Mouse (Mus musculus): ENCODE data around the gene Snx21. TPM values are rescaled to one million over a fixed set of nuclear protein-coding genes. Genes with fewer than 3 reads are reported as not detected.

The Snx21 gene
- polyA plus RNA-seq, 1 experiment, result 29.5 TPM

GRCm38 (mm10) chr2:164778015-164778287 is 7.7 kb upstream of the Snx21 start:
- TF ChIP-seq REST (IDR thresholded peaks at IDR 0.05; ENCODE audit: insufficient read depth, insufficient read length) (no peak), POLR2A (IDR thresholded peaks at IDR 0.05; ENCODE audit: insufficient read length, low read depth) (peak; percentile 29), POLR2AphosphoS2 (IDR thresholded peaks at IDR 0.05; ENCODE audit: insufficient read length, low read depth) (peak; percentile 67), USF1 (IDR thresholded peaks at IDR 0.05; ENCODE audit: low read depth) (no peak), MYOG (IDR thresholded peaks at IDR 0.05; ENCODE audit: control insufficient read depth in 1 of 3, insufficient read depth in 1 of 3, insufficient read length in 2 of 3, low read depth in 2 of 3) (no peak), CEBPB (IDR thresholded peaks at IDR 0.05; ENCODE audit: insufficient read depth, poor library complexity, severe bottlenecking) (no peak), SRF (IDR thresholded peaks at IDR 0.05; ENCODE audit: control insufficient read depth, insufficient read length, low read depth) (no peak), TCF3 (IDR thresholded peaks at IDR 0.05; ENCODE audit: insufficient read length, low read depth) (no peak)
- H3K4me2 ChIP-seq (ENCODE audit: low read depth), result peak overlapping the region; percentile 75
- no peaks in the 10 kb centered on the region for H3K27me3 ChIP-seq (ENCODE audit: control insufficient read depth, insufficient read depth, insufficient read length)
- peak overlapping the region; percentile 43 for H3K4me3 ChIP-seq
- H3ac ChIP-seq (ENCODE audit: control insufficient read depth, insufficient read length), result no peak overlapping the region
- peaks cover 8% of the 10 kb centered on the region for H3K79me2 ChIP-seq (ENCODE audit: control insufficient read depth, insufficient read depth)
- H3K36me3 ChIP-seq (ENCODE audit: control insufficient read depth, insufficient read depth), result peaks cover 3% of the 10 kb centered on the region

GRCm38 (mm10) chr2:164778809-164779208 is 6.8 kb upstream of the Snx21 start:
- Histone ChIP-seq H3K27me3 (ENCODE audit: control insufficient read depth, insufficient read depth, insufficient read length) (no peaks in the 10 kb centered on the region), H3K4me3 (peak overlapping the region; percentile 43), H3ac (ENCODE audit: control insufficient read depth, insufficient read length) (no peak overlapping the region), H3K79me2 (ENCODE audit: control insufficient read depth, insufficient read depth) (peaks cover 8% of the 10 kb centered on the region), H3K36me3 (ENCODE audit: control insufficient read depth, insufficient read depth) (no peaks in the 10 kb centered on the region), H3K4me2 (ENCODE audit: low read depth) (peak overlapping the region; percentile 75)
- peak; percentile 26 for TF ChIP-seq TCF12 (IDR thresholded peaks at IDR 0.05; ENCODE audit: insufficient read depth, poor library complexity, severe bottlenecking)
- TF ChIP-seq MYOD1 (IDR thresholded peaks at IDR 0.05; ENCODE audit: control insufficient read depth in 1 of 3, insufficient read length in 2 of 3, low read depth in 2 of 3), result peak in 2 of 3 experiments; percentile 58 to 83
- peak; percentile 54 for TF ChIP-seq POLR2AphosphoS2 (IDR thresholded peaks at IDR 0.05; ENCODE audit: insufficient read length, low read depth)
- no peak for TF ChIP-seq USF1 (IDR thresholded peaks at IDR 0.05; ENCODE audit: low read depth)
- TF ChIP-seq POLR2A (IDR thresholded peaks at IDR 0.05; ENCODE audit: insufficient read length, low read depth), result peak; percentile 29
- peak; percentile 41 to 87 (median 79) for TF ChIP-seq MYOG (IDR thresholded peaks at IDR 0.05; ENCODE audit: control insufficient read depth in 1 of 3, insufficient read depth in 1 of 3, insufficient read length in 2 of 3, low read depth in 2 of 3)

GRCm38 (mm10) chr2:164779481-164780086 is 6.0 kb upstream of the Snx21 start, which contains the start of gene Tnnc2:
Tnnc2 (minus strand) TSS chr2:164779967.
- H3K27me3 ChIP-seq (ENCODE audit: control insufficient read depth, insufficient read depth, insufficient read length), result no peaks in the 10 kb centered on the region
- no peaks in the 10 kb centered on the region for H3K36me3 ChIP-seq (ENCODE audit: control insufficient read depth, insufficient read depth)
- H3K4me2 ChIP-seq (ENCODE audit: low read depth), result peak within 1 kb of the TSS; percentile 75
- peak within 1 kb of the TSS; percentile 43 for H3K4me3 ChIP-seq
- no peak for TF ChIP-seq MAX (IDR thresholded peaks at IDR 0.05; ENCODE audit: low read depth)
- peak in 2 of 3 experiments; percentile 33 to 61 for TF ChIP-seq MYOG (IDR thresholded peaks at IDR 0.05; ENCODE audit: control insufficient read depth in 1 of 3, insufficient read depth in 1 of 3, insufficient read length in 2 of 3, low read depth in 2 of 3)
- TF ChIP-seq SRF (IDR thresholded peaks at IDR 0.05; ENCODE audit: control insufficient read depth, insufficient read length, low read depth), result peak; percentile 97
- no peak for TF ChIP-seq USF1 (IDR thresholded peaks at IDR 0.05; ENCODE audit: low read depth)
- peak; percentile 76 for TF ChIP-seq POLR2A (IDR thresholded peaks at IDR 0.05; ENCODE audit: insufficient read length, low read depth)
- TF ChIP-seq TCF12 (IDR thresholded peaks at IDR 0.05; ENCODE audit: insufficient read depth, poor library complexity, severe bottlenecking), result no peak
- no peak for TF ChIP-seq REST (IDR thresholded peaks at IDR 0.05; ENCODE audit: insufficient read depth, insufficient read length)
- peak; percentile 94 for TF ChIP-seq POLR2AphosphoS2 (IDR thresholded peaks at IDR 0.05; ENCODE audit: insufficient read length, low read depth)
- peak in 1 of 3 experiments; percentile 57 for TF ChIP-seq MYOD1 (IDR thresholded peaks at IDR 0.05; ENCODE audit: control insufficient read depth in 1 of 3, insufficient read length in 2 of 3, low read depth in 2 of 3)
- no peak for TF ChIP-seq CEBPB (IDR thresholded peaks at IDR 0.05; ENCODE audit: insufficient read depth, poor library complexity, severe bottlenecking)
- TF ChIP-seq TCF3 (IDR thresholded peaks at IDR 0.05; ENCODE audit: insufficient read length, low read depth), result no peak
- TF ChIP-seq E2F4 (IDR thresholded peaks at IDR 0.05; ENCODE audit: insufficient read depth), result no peak
- no peak within 1 kb of the TSS for H3ac ChIP-seq (ENCODE audit: control insufficient read depth, insufficient read length)
- peaks cover 8% of the 10 kb centered on the region for H3K79me2 ChIP-seq (ENCODE audit: control insufficient read depth, insufficient read depth)

GRCm38 (mm10) chr2:164781876-164782275 is 3.7 kb upstream of the Snx21 start:
- Histone ChIP-seq H3K79me2 (ENCODE audit: control insufficient read depth, insufficient read depth) (peaks cover 8% of the 10 kb centered on the region), H3K36me3 (ENCODE audit: control insufficient read depth, insufficient read depth) (no peaks in the 10 kb centered on the region), H3K4me2 (ENCODE audit: low read depth) (peak overlapping the region; percentile 56), H3ac (ENCODE audit: control insufficient read depth, insufficient read length) (no peak overlapping the region), H3K27me3 (ENCODE audit: control insufficient read depth, insufficient read depth, insufficient read length) (no peaks in the 10 kb centered on the region), H3K4me3 (no peak overlapping the region)
- TF ChIP-seq TCF12 (IDR thresholded peaks at IDR 0.05; ENCODE audit: insufficient read depth, poor library complexity, severe bottlenecking), result peak; percentile 25
- peak; percentile 17 for TF ChIP-seq TCF3 (IDR thresholded peaks at IDR 0.05; ENCODE audit: insufficient read length, low read depth)
- peak; percentile 95 for TF ChIP-seq SRF (IDR thresholded peaks at IDR 0.05; ENCODE audit: control insufficient read depth, insufficient read length, low read depth)
- TF ChIP-seq MYOD1 (IDR thresholded peaks at IDR 0.05; ENCODE audit: control insufficient read depth in 1 of 3, insufficient read length in 2 of 3, low read depth in 2 of 3), result peak; percentile 88 to 97 (median 92)
- TF ChIP-seq MYOG (IDR thresholded peaks at IDR 0.05; ENCODE audit: control insufficient read depth in 1 of 3, insufficient read depth in 1 of 3, insufficient read length in 2 of 3, low read depth in 2 of 3), result peak in 1 of 3 experiments; percentile 24
- TF ChIP-seq MAX (IDR thresholded peaks at IDR 0.05; ENCODE audit: low read depth), result no peak
- no peak for TF ChIP-seq REST (IDR thresholded peaks at IDR 0.05; ENCODE audit: insufficient read depth, insufficient read length)
- TF ChIP-seq POLR2A (IDR thresholded peaks at IDR 0.05; ENCODE audit: insufficient read length, low read depth), result peak; percentile 48
- TF ChIP-seq CEBPB (IDR thresholded peaks at IDR 0.05; ENCODE audit: insufficient read depth, poor library complexity, severe bottlenecking), result no peak

All from myocyte (in vitro differentiated cells).